Mouse (Mus musculus) liver, embryonic 14.5 days (tissue): ENCODE data around the gene Btf3. TPM values are rescaled to one million over a fixed set of nuclear protein-coding genes. Genes with fewer than 3 reads are reported as not detected.
A peak's percentile ranks its signal among the peaks of the same experiment; 100 is the strongest.

Experiments
- ATAC-seq: fragments of 200-750 bp; cut with Nextera tagmentation; 2 replicates; pipeline ENCODE4 v1.8.0; 2017; ENCODE audit warnings: moderate number of reproducible peaks, mild to moderate bottlenecking, moderate library complexity; ENCODE audit not compliant: insufficient read depth
- DNase-seq, 3 experiments: peaks; one replicate each; pipeline ENCODE4 v3.0.0-alpha.2; 2012 to 2013; ENCODE audit warnings: low read depth in 3 of 3, low spot score in 3 of 3
- H3K27ac ChIP-seq: fragments of 300-500 bp; sonication (generic); 2 replicates; pipeline ENCODE4 v1.5.1; 2014; ENCODE audit warnings: moderate library complexity, mild to moderate bottlenecking, control low read depth, inconsistent platforms
- H3K27me3 ChIP-seq: fragments of 300-500 bp; sonication (generic); 2 replicates; pipeline ENCODE4 v1.6.1; 2014; ENCODE audit warnings: mild to moderate bottlenecking, low read length, moderate library complexity; ENCODE audit not compliant: control insufficient read depth, insufficient read depth
- H3K36me3 ChIP-seq: fragments of 300-500 bp; sonication (generic); replicated peaks from 2 replicates; pipeline ENCODE4 v1.6.1; 2014; ENCODE audit warnings: low read depth; ENCODE audit not compliant: control insufficient read depth, insufficient read depth
- H3K4me1 ChIP-seq, 2 experiments: fragments of 200-500 bp in 1 of 2; fragments of 300-500 bp in 1 of 2; sonication (generic) in 1 of 2; replicated peaks; 2 replicates each; pipeline ENCODE4 v1.6.1; 2012 to 2014; ENCODE audit warnings: antibody characterized with exemption in 1 of 2, inconsistent platforms in 1 of 2, low read length in 1 of 2; ENCODE audit not compliant: control insufficient read depth in 2 of 2, insufficient read depth in 2 of 2
- H3K4me2 ChIP-seq: fragments of 300-500 bp; sonication (generic); 2 replicates; pipeline ENCODE4 v1.6.1; 2014; ENCODE audit warnings: low read depth, mild to moderate bottlenecking, control low read depth, moderate library complexity
- H3K4me3 ChIP-seq, 2 experiments: fragments of 200-500 bp in 1 of 2; fragments of 300-500 bp in 1 of 2; sonication (generic) in 1 of 2; 2 replicates each; pipeline ENCODE4 v1.5.1; 2012 to 2014; ENCODE audit warnings: low read depth in 2 of 2, low read length in 2 of 2, mild to moderate bottlenecking in 2 of 2, control low read depth in 1 of 2, inconsistent platforms in 1 of 2, moderate library complexity in 1 of 2; ENCODE audit not compliant: insufficient read depth in 1 of 2
- H3K9ac ChIP-seq: fragments of 300-500 bp; sonication (generic); replicated peaks from 2 replicates; pipeline ENCODE4 v1.6.1; 2014; ENCODE audit warnings: mild to moderate bottlenecking, control low read depth, moderate library complexity
- H3K9me3 ChIP-seq: fragments of 300-500 bp; sonication (generic); 2 replicates; pipeline ENCODE4 v1.6.1; 2016; ENCODE audit warnings: low read length, mixed read lengths; ENCODE audit not compliant: control insufficient read depth
- CTCF ChIP-seq: IDR thresholded peaks from 2 replicates; pipeline ENCODE4 v1.5.1; 2016; ENCODE audit warnings: antibody characterized with exemption, low read depth, control low read depth
- EP300 ChIP-seq: IDR thresholded peaks from 2 replicates; pipeline ENCODE4 v1.6.1; 2016; ENCODE audit warnings: antibody characterized with exemption, low read depth
- WGBS: fragments of 180-500 bp; shearing (Covaris S2); extraction: QIAGEN DNeasy Blood & Tissue Kit; methylation state at CpG from one replicate; pipeline ENCODE4 v1.1.7; 2014; ENCODE audit not compliant: insufficient replicate concordance; 5-methylcytosine and 5-hydroxymethylcytosine counted together
- polyA plus RNA-seq, 2 experiments: library from polyadenylated mRNA; depleted of rRNA in 1 of 2; stranded (reverse) in 1 of 2; unstranded in 1 of 2; fragments of >200 nt; fragmentation: Nextera tagmentation in 1 of 2; extraction: Ambion mirVana in 1 of 2; gene quantifications; 2 replicates each; pipeline versions ENCODE4 v1.2.1 to v1.2.3; 2012 to 2014

The Btf3 gene
- polyA plus RNA-seq, 2 experiments = 339 to 401 TPM

GRCm38 (mm10) chr13:98356176-98356972 lies 39.6 kb upstream of the Btf3 start:
- no peak overlapping the region for H3K4me2 ChIP-seq
- WGBS = 4% methylated on average over 9 of the region's 9 CpGs
- H3K27ac ChIP-seq = no peak overlapping the region
- ATAC-seq (no peak), DNase-seq (no peak)
- no peaks in the 10 kb centered on the region for H3K36me3 ChIP-seq
- H3K27me3 ChIP-seq = peaks cover 95% of the 10 kb centered on the region
- no peak overlapping the region for H3K9ac ChIP-seq
- no peak for TF ChIP-seq CTCF
- no peak for TF ChIP-seq EP300
- H3K4me3 ChIP-seq = no peak overlapping the region
- H3K9me3 ChIP-seq = no peaks in the 10 kb centered on the region
- no peaks in the 10 kb centered on the region for H3K4me1 ChIP-seq

- Histone ChIP-seq H3K4me3 (peak overlapping the region in 1 of 2 experiments; percentile 35; a peak in 2 of 4 replicates), H3K27me3 (peaks cover 94% of the 10 kb centered on the region), H3K36me3 (no peaks in the 10 kb centered on the region), H3K9ac (no peak overlapping the region), H3K27ac (no peak overlapping the region), H3K4me2 (peak overlapping the region; percentile 49), H3K4me1 (no peaks in the 10 kb centered on the region), H3K9me3 (no peaks in the 10 kb centered on the region)
- no peak for ATAC-seq
- no peak for DNase-seq
- 1% methylated on average over 66 of the region's 81 CpGs for WGBS
- TF ChIP-seq CTCF (no peak), EP300 (no peak)
These were observed 38.8 kb upstream of the Btf3 start for GRCm38 (mm10) chr13:98355559-98356111.

GRCm38 (mm10) chr13:98354871-98355558 lies 38.2 kb upstream of the Btf3 start:
- no peaks in the 10 kb centered on the region for H3K9me3 ChIP-seq
- peaks cover 92% of the 10 kb centered on the region for H3K27me3 ChIP-seq
- no peak overlapping the region for H3K9ac ChIP-seq
- DNase-seq (no peak), ATAC-seq (no peak)
- H3K27ac ChIP-seq = no peak overlapping the region
- H3K4me3 ChIP-seq = peak overlapping the region; percentile 1 to 35; a peak in 3 of 4 replicates
- H3K36me3 ChIP-seq = no peaks in the 10 kb centered on the region
- under 1% methylated on average over 87 of the region's 102 CpGs for WGBS
- TF ChIP-seq EP300 (no peak), CTCF (no peak)
- H3K4me2 ChIP-seq = peak overlapping the region; percentile 49
- H3K4me1 ChIP-seq = no peaks in the 10 kb centered on the region

- DNase-seq = no peak
- WGBS = under 1% methylated on average over 63 of the region's 76 CpGs
These were observed 37.4 kb upstream of the Btf3 start, which contains the start of gene Foxd1 for GRCm38 (mm10) chr13:98354090-98354801. TSS of gene Foxd1 (plus strand) at chr13:98354242.

More at GRCm38 (mm10) chr13:98354090-98354801, 37.4 kb upstream of the Btf3 start, which contains the start of gene Foxd1:
- Histone ChIP-seq H3K4me1 (no peaks in the 10 kb centered on the region), H3K4me2 (peak within 1 kb of the TSS; percentile 49), H3K36me3 (no peaks in the 10 kb centered on the region), H3K27ac (no peak within 1 kb of the TSS), H3K4me3 (peak within 1 kb of the TSS; percentile 23 to 35), H3K9ac (no peak within 1 kb of the TSS), H3K9me3 (no peaks in the 10 kb centered on the region), H3K27me3 (peaks cover 87% of the 10 kb centered on the region)
- ATAC-seq = no peak; the same call in 1 of the 2 replicates
- TF ChIP-seq CTCF = no peak
- TF ChIP-seq EP300 = no peak
